Mouse (Mus musculus) stomach, postnatal 0 days (tissue): ENCODE data around the gene Ptpra. TPM values are rescaled to one million over a fixed set of nuclear protein-coding genes. Genes with fewer than 3 reads are reported as not detected.

Source experiments
- ATAC-seq: fragments of 200-750 bp; cut with Nextera tagmentation; 2 replicates; pipeline ENCODE4 v1.8.0; 2017; ENCODE audit not compliant: low FRiP score, low TSS enrichment
- DNase-seq: peaks from one replicate; pipeline ENCODE4 v3.0.0-alpha.2; 2016; ENCODE audit warnings: low spot score
- H3K27ac ChIP-seq: fragments of 300-500 bp; sonication (generic); replicated peaks from 2 replicates; pipeline ENCODE4 v1.5.1; 2014; ENCODE audit warnings: mild to moderate bottlenecking, control low read depth
- H3K27me3 ChIP-seq: fragments of 300-500 bp; sonication (generic); 2 replicates; pipeline ENCODE4 v1.6.1; 2014; ENCODE audit warnings: low read length; ENCODE audit not compliant: control insufficient read depth, insufficient read depth
- H3K36me3 ChIP-seq: fragments of 300-500 bp; sonication (generic); 2 replicates; pipeline ENCODE4 v1.6.1; 2014; ENCODE audit warnings: low read length, mixed read lengths; ENCODE audit not compliant: control insufficient read depth, insufficient read depth
- H3K4me1 ChIP-seq: fragments of 300-500 bp; sonication (generic); replicated peaks from 2 replicates; pipeline ENCODE4 v1.6.1; 2014; ENCODE audit warnings: antibody characterized with exemption; ENCODE audit not compliant: control insufficient read depth, insufficient read depth
- H3K4me2 ChIP-seq: fragments of 300-500 bp; sonication (generic); replicated peaks from 2 replicates; pipeline ENCODE4 v1.6.1; 2014; ENCODE audit warnings: low read depth, mild to moderate bottlenecking, control low read depth, moderate library complexity
- H3K4me3 ChIP-seq: fragments of 300-500 bp; sonication (generic); 2 replicates; pipeline ENCODE4 v1.5.1; 2014; ENCODE audit warnings: low read depth, low read length, control low read depth
- H3K9ac ChIP-seq: fragments of 300-500 bp; sonication (generic); 2 replicates; pipeline ENCODE4 v1.6.1; 2014; ENCODE audit warnings: mild to moderate bottlenecking, low read length, control low read depth, mixed read lengths
- H3K9me3 ChIP-seq: fragments of 300-500 bp; sonication (generic); 2 replicates; pipeline ENCODE4 v1.6.1; 2016; ENCODE audit warnings: low read length; ENCODE audit not compliant: control insufficient read depth
- CTCF ChIP-seq: IDR thresholded peaks from 2 replicates; pipeline ENCODE4 v1.5.1; 2016; ENCODE audit warnings: antibody characterized with exemption, low read depth, mild to moderate bottlenecking, moderate library complexity
- EP300 ChIP-seq: optimal IDR thresholded peaks from 2 replicates; pipeline ENCODE3; 2016; ENCODE audit warnings: antibody characterized with exemption
- WGBS: fragments of 180-500 bp; shearing (Covaris S2); extraction: QIAGEN DNeasy Blood & Tissue Kit; methylation state at CpG from one replicate; pipeline ENCODE4 v1.1.7; 2014; 5-methylcytosine and 5-hydroxymethylcytosine counted together
- microRNA-seq: library from miRNA; unstranded; fragments of <30 nt; microRNA quantifications from one replicate; pipeline ENCODE4, GENCODE M21; 2016
- polyA plus RNA-seq: library from polyadenylated mRNA; unstranded; fragments of >200 nt; fragmentation: Nextera tagmentation; extraction: Ambion mirVana; gene quantifications from 2 replicates; pipeline ENCODE4 v1.2.1, GENCODE M21; 2015

The Ptpra gene
- polyA plus RNA-seq, 1 experiment from 2014 or later = 45.1 TPM

DNA sequence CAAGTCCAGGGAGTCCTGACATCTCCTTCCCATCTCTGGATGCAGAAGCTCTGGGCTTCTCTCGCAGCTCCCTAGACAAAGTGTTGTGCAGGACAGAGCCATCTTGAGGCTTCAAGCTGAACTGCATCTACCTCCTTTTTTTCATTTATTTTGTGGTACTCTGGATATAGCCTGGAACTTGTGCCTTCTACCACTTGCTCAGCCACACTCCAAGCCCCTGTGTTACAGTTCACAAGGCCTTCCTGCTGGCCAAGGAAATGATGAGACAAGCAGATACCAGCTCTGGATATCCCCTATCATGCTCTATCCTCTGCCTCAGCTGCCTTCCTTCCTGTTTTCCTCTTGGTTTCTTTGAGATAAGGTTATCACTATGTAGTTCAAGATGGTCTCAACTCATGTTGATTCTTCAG lies 147.5 kb downstream of the Ptpra start:
- Histone ChIP-seq H3K4me3 (no peak overlapping the region), H3K27me3 (no peaks in the 10 kb centered on the region), H3K9ac (no peak overlapping the region), H3K9me3 (no peaks in the 10 kb centered on the region), H3K36me3 (peaks cover 16% of the 10 kb centered on the region), H3K4me2 (no peak overlapping the region), H3K27ac (no peak overlapping the region), H3K4me1 (no peaks in the 10 kb centered on the region)
- DNase-seq (no peak), ATAC-seq (no peak)
- TF ChIP-seq EP300 (no peak), CTCF (peak; percentile 77)
- 11% methylated on average over 1 of the region's 1 CpGs for WGBS

- Histone ChIP-seq H3K4me2 (no peak overlapping the region), H3K27me3 (no peaks in the 10 kb centered on the region), H3K9me3 (no peaks in the 10 kb centered on the region), H3K9ac (no peak overlapping the region), H3K4me1 (no peaks in the 10 kb centered on the region), H3K27ac (no peak overlapping the region), H3K36me3 (peaks cover 16% of the 10 kb centered on the region), H3K4me3 (no peak overlapping the region)
- 73% methylated on average over 3 of the region's 3 CpGs for WGBS
- DNase-seq (no peak), ATAC-seq (no peak)
- no peak for TF ChIP-seq EP300
- no peak for TF ChIP-seq CTCF
Observed at GRCm38 (mm10) chr2:130598399-130598798, 148.3 kb downstream of the Ptpra start.

GRCm38 (mm10) chr2:130602195-130602594 lies 152.1 kb downstream of the Ptpra start:
- WGBS = 86% methylated on average over 4 of the region's 4 CpGs
- no peaks in the 10 kb centered on the region for H3K27me3 ChIP-seq
- no peaks in the 10 kb centered on the region for H3K4me1 ChIP-seq
- no peak overlapping the region for H3K4me2 ChIP-seq
- peaks cover 13% of the 10 kb centered on the region; the same call in 1 of the 2 replicates for H3K36me3 ChIP-seq
- no peaks in the 10 kb centered on the region for H3K9me3 ChIP-seq
- TF ChIP-seq CTCF (no peak), EP300 (no peak)
- H3K27ac ChIP-seq = no peak overlapping the region
- no peak for DNase-seq
- no peak overlapping the region for H3K9ac ChIP-seq
- H3K4me3 ChIP-seq = no peak overlapping the region
- no peak for ATAC-seq

Small RNA genes lying within 50 kb of the gene (microRNA-seq; reads per million reads assigned to microRNA genes)
- gene Gm23876 = not detected

Other genes starting within 250 kb of the Ptpra start
- 98.2 and 104 TPM in 2 replicates for gene Nop56, start 175.8 kb upstream of the Ptpra start, polyA plus RNA-seq
- gene Idh3b, start 165.7 kb upstream of the Ptpra start, polyA plus RNA-seq = 126 and 135 TPM in 2 replicates
- gene Ebf4, start 155.1 kb upstream of the Ptpra start, polyA plus RNA-seq = 1.1 and 1.3 TPM in 2 replicates
- gene Cpxm1, start 52.7 kb upstream of the Ptpra start, polyA plus RNA-seq = 14.6 and 19.1 TPM in 2 replicates
- not detected in 2 replicates for gene Gm28372, start 45.0 kb upstream of the Ptpra start, polyA plus RNA-seq
- not detected in 2 replicates for gene 1700020A23Rik, start 45.0 kb upstream of the Ptpra start, polyA plus RNA-seq
- gene Tmem239, start 43.8 kb upstream of the Ptpra start, polyA plus RNA-seq = not detected in 2 replicates
- gene Vps16, start 25.9 kb upstream of the Ptpra start, polyA plus RNA-seq = 37.0 and 38.9 TPM in 2 replicates
- 4.4 and 4.9 TPM in 2 replicates for gene Pced1a, start 25.6 kb upstream of the Ptpra start, polyA plus RNA-seq
- gene Mrps26, start 113.5 kb downstream of the Ptpra start, polyA plus RNA-seq = 74.6 and 76.3 TPM in 2 replicates
- not detected in 2 replicates for gene Oxt, start 125.9 kb downstream of the Ptpra start, polyA plus RNA-seq
- 0.23 and 0.36 TPM in 2 replicates for gene Avp, start 132.3 kb downstream of the Ptpra start, polyA plus RNA-seq
- gene Fastkd5, start 179.7 kb downstream of the Ptpra start, polyA plus RNA-seq = 6.5 and 6.7 TPM in 2 replicates
- gene Ubox5, start 179.8 kb downstream of the Ptpra start, polyA plus RNA-seq = 3.8 and 4.1 TPM in 2 replicates
- gene Lzts3, start 192.5 kb downstream of the Ptpra start, polyA plus RNA-seq = 2.9 and 3.1 TPM in 2 replicates
- 84.3 and 85.0 TPM in 2 replicates for gene Ddrgk1, start 214.4 kb downstream of the Ptpra start, polyA plus RNA-seq
- 56.2 and 58.6 TPM in 2 replicates for gene Itpa, start 217.3 kb downstream of the Ptpra start, polyA plus RNA-seq
- 0.27 and 0.29 TPM in 2 replicates for gene Slc4a11, start 247.2 kb downstream of the Ptpra start, polyA plus RNA-seq